ENCODE assay signal across 8 mouse cellular contexts in the genomic region with DNA sequence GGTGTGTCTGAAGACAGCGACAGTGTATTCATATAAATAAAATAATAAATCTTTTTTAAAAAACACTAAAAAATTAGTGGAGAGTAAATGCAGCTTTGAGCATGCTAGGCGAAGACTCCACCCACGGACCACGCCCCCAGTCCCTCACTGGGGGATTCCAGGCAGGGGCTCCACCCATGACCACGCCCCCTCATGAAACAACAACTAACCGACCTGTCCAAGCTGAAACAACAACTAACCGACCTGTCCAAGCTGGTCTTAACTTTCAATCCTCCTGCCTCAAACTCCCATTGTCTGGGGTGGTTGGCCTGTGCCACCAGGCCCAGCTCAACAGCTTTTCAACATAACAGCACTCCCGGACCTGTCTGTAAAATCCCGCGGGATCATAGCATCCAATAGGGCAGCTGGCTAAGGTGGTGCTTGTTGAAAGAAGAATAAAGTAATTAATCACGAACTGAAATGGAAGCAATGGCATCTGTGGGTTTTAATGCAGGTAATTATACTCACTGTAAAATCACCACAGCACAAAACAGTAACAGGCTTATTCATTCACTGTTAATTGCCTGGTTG. TPM values are rescaled to one million over a fixed set of nuclear protein-coding genes. Genes with fewer than 3 reads are reported as not detected.
DNase-seq lines count a peak whose midpoint lies in the region.

No protein-coding gene starts in this region.

- peak; percentile 47 for DNase-seq in lung, postnatal 10 days
- DNase-seq in lung, postnatal 14 days, result no peak
- DNase-seq in c-Kit-positive CD71-positive TER-119-negative erythroid progenitor cells, embryonic 14.5 days (ENCODE audit: low read depth), result peak; percentile 85
- DNase-seq in kidney, postnatal 36 days, result peak; percentile 22 to 69
- peak; percentile 20 to 26 for DNase-seq in spleen, adult 18-20 months
- DNase-seq in frontal cortex, postnatal 36 days (ENCODE audit: low spot score in 2 of 2), result no peak
- no peak for DNase-seq in lung, postnatal 25 days (ENCODE audit: low spot score)
- no peak for DNase-seq in heart, adult 8-10 months (ENCODE audit: low spot score)

RNA-seq across cellular contexts. Expression of gene Rfx2, which starts 12.7 kb away (rescaled TPM):
- total RNA-seq in heart, adult 8-10 months (2022), result 1 to 10 TPM; 1.6 to 3.5 (median 2.7) TPM

RNA-seq across cellular contexts. Expression of gene Prr22, which starts 48.1 kb away (rescaled TPM):
- under 1 TPM; 0.31 to 0.60 (median 0.43) TPM for total RNA-seq in heart, adult 8-10 months (2022)

RNA-seq across cellular contexts. Expression of gene Dus3l, which starts 53.6 kb away (rescaled TPM):
- 10 to 100 TPM; 15.6 to 18.5 (median 16.6) TPM for total RNA-seq in heart, adult 8-10 months (2022)

RNA-seq across cellular contexts. Expression of gene Acsbg2, which starts 56.1 kb away (rescaled TPM):
- not detected for total RNA-seq in heart, adult 8-10 months (2022)

RNA-seq across cellular contexts. Expression of gene 1700061G19Rik, which starts 57.1 kb away (rescaled TPM):
- not detected for total RNA-seq in heart, adult 8-10 months (2022)

Comparison
In these comparisons a context has a peak if more than half of its experiments do, and no peak if none do; other contexts are left out.
1. DNase-seq: peak in lung, postnatal 10 days (single experiment), c-Kit-positive CD71-positive TER-119-negative erythroid progenitor cells, embryonic 14.5 days (single experiment), kidney, postnatal 36 days (2 of 2) and spleen, adult 18-20 months (2 of 2); none in lung, postnatal 14 days (single experiment), frontal cortex, postnatal 36 days (0 of 2), lung, postnatal 25 days (single experiment) and heart, adult 8-10 months (single experiment).